Mouse (Mus musculus): ENCODE data around the gene Itgal. TPM values are rescaled to one million over a fixed set of nuclear protein-coding genes. Genes with fewer than 3 reads are reported as not detected.

Itgal gene
- polyA plus RNA-seq, 1 experiment from 2014 or later: 1.2 TPM

Other genes starting within 250 kb of the Itgal start
- gene Zg16, start 208.9 kb upstream of the Itgal start, polyA plus RNA-seq (2015; fragmentation: Nextera tagmentation; extraction: Ambion mirVana): not detected in 2 replicates
- gene AI467606, start 204.9 kb upstream of the Itgal start, polyA plus RNA-seq (2015; fragmentation: Nextera tagmentation; extraction: Ambion mirVana): 1.0 and 1.1 TPM in 2 replicates
- 3.2 and 4.7 TPM in 2 replicates for gene Qprt, start 174.0 kb upstream of the Itgal start, polyA plus RNA-seq (2015; fragmentation: Nextera tagmentation; extraction: Ambion mirVana)
- gene Spn, start 158.4 kb upstream of the Itgal start, polyA plus RNA-seq (2015; fragmentation: Nextera tagmentation; extraction: Ambion mirVana): 0.13 and 0.36 TPM in 2 replicates
- 42.1 TPM in 2 replicates for gene Cd2bp2, start 100.2 kb upstream of the Itgal start, polyA plus RNA-seq (2015; fragmentation: Nextera tagmentation; extraction: Ambion mirVana)
- gene Tbc1d10b, start 87.8 kb upstream of the Itgal start, polyA plus RNA-seq (2015; fragmentation: Nextera tagmentation; extraction: Ambion mirVana): 18.0 and 18.2 TPM in 2 replicates
- 17.0 and 24.9 TPM in 2 replicates for gene Mylpf, start 87.4 kb upstream of the Itgal start, polyA plus RNA-seq (2015; fragmentation: Nextera tagmentation; extraction: Ambion mirVana)
- gene Zfp553, start 63.2 kb upstream of the Itgal start, polyA plus RNA-seq (2015; fragmentation: Nextera tagmentation; extraction: Ambion mirVana): 21.4 and 24.1 TPM in 2 replicates
- 23.1 and 23.2 TPM in 2 replicates for gene Sept1, start 63.1 kb upstream of the Itgal start, polyA plus RNA-seq (2015; fragmentation: Nextera tagmentation; extraction: Ambion mirVana)
- gene Zfp771, start 52.0 kb upstream of the Itgal start, polyA plus RNA-seq (2015; fragmentation: Nextera tagmentation; extraction: Ambion mirVana): 32.6 and 32.9 TPM in 2 replicates
- gene Dctpp1, start 35.6 kb upstream of the Itgal start, polyA plus RNA-seq (2015; fragmentation: Nextera tagmentation; extraction: Ambion mirVana): 161 and 179 TPM in 2 replicates
- 57.1 and 61.6 TPM in 2 replicates for gene Sephs2, start 22.2 kb upstream of the Itgal start, polyA plus RNA-seq (2015; fragmentation: Nextera tagmentation; extraction: Ambion mirVana)
- gene Zfp768, start 49.3 kb downstream of the Itgal start, polyA plus RNA-seq (2015; fragmentation: Nextera tagmentation; extraction: Ambion mirVana): 16.5 and 16.6 TPM in 2 replicates
- gene Zfp747, start 79.8 kb downstream of the Itgal start, polyA plus RNA-seq (2015; fragmentation: Nextera tagmentation; extraction: Ambion mirVana): 4.7 and 5.3 TPM in 2 replicates
- 3.6 TPM in 2 replicates for gene 9130019O22Rik, start 90.9 kb downstream of the Itgal start, polyA plus RNA-seq (2015; fragmentation: Nextera tagmentation; extraction: Ambion mirVana)
- 4.3 and 4.9 TPM in 2 replicates for gene E430018J23Rik, start 97.4 kb downstream of the Itgal start, polyA plus RNA-seq (2015; fragmentation: Nextera tagmentation; extraction: Ambion mirVana)
- gene Zfp764, start 110.6 kb downstream of the Itgal start, polyA plus RNA-seq (2015; fragmentation: Nextera tagmentation; extraction: Ambion mirVana): 4.6 and 5.0 TPM in 2 replicates
- gene Zfp688, start 125.8 kb downstream of the Itgal start, polyA plus RNA-seq (2015; fragmentation: Nextera tagmentation; extraction: Ambion mirVana): 13.5 and 16.3 TPM in 2 replicates
- 5.1 and 5.2 TPM in 2 replicates for gene Zfp689, start 152.9 kb downstream of the Itgal start, polyA plus RNA-seq (2015; fragmentation: Nextera tagmentation; extraction: Ambion mirVana)
- gene Prr14, start 163.4 kb downstream of the Itgal start, polyA plus RNA-seq (2015; fragmentation: Nextera tagmentation; extraction: Ambion mirVana): 27.3 and 27.7 TPM in 2 replicates
- 7.3 and 7.7 TPM in 2 replicates for gene Fbrs, start 182.9 kb downstream of the Itgal start, polyA plus RNA-seq (2015; fragmentation: Nextera tagmentation; extraction: Ambion mirVana)
- 30.9 and 33.1 TPM in 2 replicates for gene Srcap, start 215.7 kb downstream of the Itgal start, polyA plus RNA-seq (2015; fragmentation: Nextera tagmentation; extraction: Ambion mirVana)
- gene Gm42715, start 223.3 kb downstream of the Itgal start, polyA plus RNA-seq (2015; fragmentation: Nextera tagmentation; extraction: Ambion mirVana): 9.4 TPM in 2 replicates